Mouse (Mus musculus) gastrocnemius, postnatal 14 days (tissue): ENCODE results near the gene Ubald1. TPM values are rescaled to one million over a fixed set of nuclear protein-coding genes. Genes with fewer than 3 reads are reported as not detected.
A peak's percentile ranks its signal among the peaks of the same experiment; 100 is the strongest.

Experiments
- DNase-seq: peaks from one replicate; pipeline ENCODE4 v3.0.0; 2021; ENCODE audit warnings: mixed read lengths
- intact Hi-C: fragments of 180-260 bp; cut with DNase I; formaldehyde crosslinking; loops from one replicate; pipeline ENCODE4 v1.15.1; 2025; ENCODE audit warnings: low total_unique reads
- total RNA-seq, 2 experiments: library from RNA; stranded (reverse); gene quantifications; 2 replicates each; pipeline ENCODE4 v1.2.3; 2021

The Ubald1 gene
- total RNA-seq, 2 experiments from 2014 or later, result 25.2 to 26.1 TPM

DNA sequence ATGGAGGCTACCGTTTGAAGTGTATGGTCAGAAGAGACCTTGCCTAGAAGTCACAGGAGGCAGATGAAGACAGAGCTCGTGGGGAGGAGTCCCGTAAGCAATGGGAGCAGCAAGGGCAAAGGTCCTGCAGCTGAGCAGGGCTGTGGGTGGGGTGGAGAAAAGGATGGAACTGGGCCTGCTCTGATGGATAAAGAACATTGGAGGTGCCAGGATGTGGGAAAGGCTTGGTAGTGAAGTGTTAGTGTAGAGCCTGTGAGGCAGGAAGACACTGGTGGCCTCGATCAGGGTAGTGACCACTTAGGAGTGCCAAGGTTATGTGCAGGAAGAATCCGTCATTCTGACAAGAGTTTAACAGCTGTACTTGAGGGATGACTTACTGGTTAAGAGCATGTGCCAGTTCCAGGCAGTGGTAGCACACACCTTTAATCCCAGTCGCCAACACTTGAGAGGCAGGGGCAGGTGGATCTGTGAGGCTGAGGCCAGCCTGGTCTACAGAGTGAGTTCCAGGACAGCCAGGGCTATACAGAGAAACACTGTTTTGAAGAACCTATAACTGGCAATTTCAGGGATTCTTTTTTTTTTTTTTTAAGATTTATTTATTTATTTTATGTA, 23.5 kb upstream of the Ubald1 start:
- no peak for DNase-seq
- intact Hi-C loops, result no loop called here

DNA sequence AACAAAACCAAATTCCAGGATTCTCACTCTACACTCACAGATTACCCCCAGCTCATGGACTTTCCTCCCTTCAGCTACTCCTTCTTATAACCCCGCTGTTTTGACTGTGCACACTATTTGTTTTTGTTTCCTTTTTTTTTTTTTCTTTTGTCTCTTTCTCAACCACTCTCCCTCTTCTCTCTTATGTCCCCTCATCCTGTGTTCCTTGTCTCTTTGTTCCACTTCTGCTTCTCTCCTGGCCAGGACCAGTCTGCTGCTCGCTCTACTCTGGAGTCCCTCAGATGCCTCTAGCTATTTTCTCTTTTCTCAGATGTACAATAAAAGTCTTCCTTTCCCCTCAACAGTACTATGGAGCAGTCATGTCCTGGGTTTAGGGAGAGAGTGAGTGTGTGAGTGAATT, 22.3 kb upstream of the Ubald1 start:
- intact Hi-C loops, result no loop called here
- DNase-seq, result no peak

DNA sequence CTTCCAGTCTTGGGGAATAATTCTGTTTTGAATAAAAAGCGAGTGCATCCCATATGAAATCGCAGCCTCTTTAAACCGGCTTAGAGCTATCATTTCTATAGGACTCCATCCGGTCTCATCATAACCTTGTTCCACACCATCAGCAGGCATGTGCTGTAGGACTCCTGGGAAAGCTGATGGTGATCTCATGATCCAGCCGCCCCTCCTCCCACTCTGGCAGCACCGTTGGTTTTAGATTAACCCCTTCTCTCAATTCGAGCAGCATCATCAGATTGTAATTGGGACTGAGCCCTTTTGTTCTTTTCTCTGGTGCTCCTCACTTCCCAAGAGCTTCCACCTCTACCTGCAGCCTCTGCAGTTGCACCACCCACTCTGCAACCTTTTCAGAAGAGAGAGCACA, 21.1 kb upstream of the Ubald1 start:
- DNase-seq, result no peak
- intact Hi-C loops, result no loop called here

DNA sequence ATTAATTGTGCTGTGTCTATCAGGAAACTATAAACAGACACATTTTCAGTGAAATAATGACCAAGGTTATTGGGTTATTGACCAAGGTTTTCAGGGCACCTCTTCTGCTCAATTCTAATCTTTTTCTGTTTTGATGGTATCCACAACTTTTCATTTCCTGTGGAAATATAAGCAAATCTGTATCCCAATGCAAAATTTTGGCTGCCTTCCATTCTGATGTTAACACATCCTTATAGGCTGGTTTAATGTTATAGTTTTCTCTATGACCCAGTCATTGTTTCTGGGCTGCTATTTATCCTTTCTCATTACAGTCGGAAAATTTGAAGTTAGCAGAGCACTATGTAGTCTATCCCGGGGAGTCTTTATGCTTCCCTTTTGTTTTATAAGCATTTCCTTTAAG, 19.6 kb upstream of the Ubald1 start:
- intact Hi-C loops, result no loop called here
- DNase-seq, result no peak

DNA sequence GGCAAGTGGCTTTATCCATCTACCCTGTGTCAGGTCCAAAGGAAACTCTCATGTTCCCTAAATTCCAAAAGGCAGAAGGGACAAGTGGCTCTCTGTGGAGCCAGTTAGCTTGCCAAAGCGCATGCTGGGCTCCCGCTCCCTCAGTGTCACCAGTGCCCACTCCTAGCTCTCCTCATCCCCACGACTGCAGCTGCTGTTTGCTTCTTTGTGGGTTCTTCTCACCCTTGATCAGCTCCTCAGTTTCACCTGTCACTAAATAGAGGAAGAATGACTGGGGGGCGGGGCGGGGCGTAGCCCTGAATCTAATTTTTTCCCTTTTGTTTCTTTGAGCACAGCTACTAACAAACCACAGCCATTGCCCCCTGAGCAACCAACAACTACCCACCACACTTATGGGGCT, 18.8 kb upstream of the Ubald1 start:
- DNase-seq, result no peak
- intact Hi-C loops, result no loop called here

DNA sequence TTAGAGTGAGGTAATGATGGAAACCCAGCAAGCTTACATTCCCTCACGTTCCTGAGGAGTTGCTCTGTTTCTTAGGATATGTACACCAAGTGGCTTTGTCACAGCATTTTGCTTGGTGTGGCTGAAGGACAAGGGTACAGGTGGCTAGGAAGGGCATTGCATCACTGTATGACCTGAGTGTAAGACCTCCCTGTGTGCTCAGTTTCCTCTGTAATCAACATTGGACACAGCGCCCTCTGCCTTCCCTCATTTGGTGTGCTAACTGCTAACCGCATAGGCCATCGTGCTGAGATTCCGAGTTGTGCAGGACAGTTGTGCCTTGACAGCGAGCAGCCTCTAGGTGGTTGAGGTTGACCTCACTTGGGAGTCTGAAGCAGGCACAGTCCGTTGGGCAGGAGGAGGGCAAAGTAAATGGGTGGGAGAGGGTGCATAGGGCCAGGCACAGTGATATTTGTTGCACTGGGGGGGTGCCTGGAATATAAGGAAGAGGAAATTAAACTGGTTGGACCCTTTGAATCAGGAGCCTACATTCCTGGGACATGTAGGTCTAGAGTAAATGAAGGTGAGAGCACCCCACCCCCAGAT, 17.1 kb upstream of the Ubald1 start:
- intact Hi-C loops, result no loop called here
- DNase-seq, result no peak

DNA sequence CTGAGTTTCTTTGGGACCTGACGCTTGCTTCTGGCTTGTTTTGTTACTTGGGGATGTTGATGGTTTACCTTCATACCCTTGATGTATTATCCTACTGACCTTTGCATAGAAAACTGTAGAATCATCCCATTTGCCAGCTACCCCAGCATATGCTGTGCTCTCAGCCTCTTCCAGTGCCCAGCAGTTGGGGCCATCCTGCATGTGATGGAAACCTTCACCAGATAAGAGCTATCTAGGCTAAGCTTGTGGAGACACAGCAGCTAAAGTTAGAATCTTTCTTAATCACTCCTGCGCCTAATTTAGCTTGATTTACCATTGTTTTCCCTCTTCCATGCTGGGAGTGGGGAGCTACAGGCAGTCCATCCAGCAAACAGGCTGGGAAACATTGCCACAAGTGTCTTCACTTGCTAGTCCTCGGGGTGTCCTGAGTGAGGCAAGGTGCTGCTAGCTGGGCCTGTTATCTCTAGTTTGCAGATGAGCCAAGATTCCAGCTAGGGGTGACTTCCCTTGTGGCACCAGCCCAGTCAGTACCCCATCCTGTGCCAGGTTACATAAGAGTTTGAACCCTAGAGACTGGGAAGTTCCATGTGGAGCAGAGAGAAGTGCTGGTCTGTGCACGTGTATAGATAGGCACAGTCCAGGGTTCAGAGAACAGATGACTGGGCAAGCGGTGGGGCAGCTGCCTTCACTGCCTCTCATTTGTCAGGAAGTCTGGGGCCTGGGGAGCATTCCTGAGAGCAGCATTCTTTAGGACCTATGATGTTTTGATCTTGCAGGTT, 16.3 kb upstream of the Ubald1 start:
- intact Hi-C loops, result no loop called here
- DNase-seq, result no peak

DNA sequence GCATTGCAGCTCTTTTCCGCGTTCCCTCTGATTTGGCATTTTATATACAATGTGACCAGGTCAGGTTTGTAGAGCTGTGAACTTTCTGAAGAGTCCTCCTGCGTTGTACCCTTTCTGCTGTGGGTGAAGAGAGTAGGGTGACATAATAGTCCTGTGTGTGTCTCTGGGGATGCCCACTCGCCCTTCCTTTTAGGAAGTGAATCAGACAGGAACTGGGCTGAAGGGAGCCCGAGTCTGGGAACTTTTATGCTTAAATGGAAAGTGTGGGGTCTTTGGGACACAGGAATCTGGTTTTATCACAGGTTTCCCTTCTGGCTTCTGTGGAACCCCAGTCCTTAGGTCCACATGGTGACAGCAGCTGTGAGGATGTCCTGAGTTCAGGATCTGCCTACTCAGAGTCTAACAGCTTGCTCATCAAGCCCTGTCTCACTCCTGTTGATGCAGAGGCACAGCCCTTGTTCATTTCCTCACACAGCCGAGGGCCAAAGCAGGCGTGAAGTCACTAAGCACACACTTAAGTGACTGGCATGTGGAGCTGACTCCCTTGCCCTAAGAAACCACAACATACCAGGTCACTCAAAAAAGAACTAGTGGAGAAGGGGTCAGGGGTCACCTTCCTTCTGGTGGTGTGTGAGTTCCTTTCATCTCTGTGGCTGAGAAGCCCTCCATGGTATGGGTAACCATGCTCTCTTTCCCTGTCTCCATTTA, 14.2 kb upstream of the Ubald1 start:
- intact Hi-C loops, result no loop called here
- no peak for DNase-seq

DNA sequence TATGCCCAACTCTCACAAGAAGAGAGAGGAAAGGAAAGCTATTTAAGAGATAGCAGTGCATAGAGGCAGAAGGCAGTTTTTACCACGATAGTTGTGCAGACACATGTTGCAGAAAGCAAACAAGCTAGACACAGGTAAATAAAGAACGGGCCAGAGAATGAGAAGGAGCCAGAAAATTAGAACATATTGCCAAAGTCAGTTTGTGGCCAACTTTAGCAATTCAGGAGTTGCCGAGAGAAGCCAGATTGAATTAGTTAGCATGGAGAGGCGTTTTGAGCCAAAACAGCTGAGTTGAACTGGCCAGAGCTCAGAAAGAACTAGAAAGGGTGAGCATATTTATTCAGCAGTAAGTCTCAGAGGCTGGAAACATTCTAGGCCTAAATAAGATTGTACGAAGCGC, 12.1 kb upstream of the Ubald1 start:
- no peak for DNase-seq
- intact Hi-C loops, result no loop called here

DNA sequence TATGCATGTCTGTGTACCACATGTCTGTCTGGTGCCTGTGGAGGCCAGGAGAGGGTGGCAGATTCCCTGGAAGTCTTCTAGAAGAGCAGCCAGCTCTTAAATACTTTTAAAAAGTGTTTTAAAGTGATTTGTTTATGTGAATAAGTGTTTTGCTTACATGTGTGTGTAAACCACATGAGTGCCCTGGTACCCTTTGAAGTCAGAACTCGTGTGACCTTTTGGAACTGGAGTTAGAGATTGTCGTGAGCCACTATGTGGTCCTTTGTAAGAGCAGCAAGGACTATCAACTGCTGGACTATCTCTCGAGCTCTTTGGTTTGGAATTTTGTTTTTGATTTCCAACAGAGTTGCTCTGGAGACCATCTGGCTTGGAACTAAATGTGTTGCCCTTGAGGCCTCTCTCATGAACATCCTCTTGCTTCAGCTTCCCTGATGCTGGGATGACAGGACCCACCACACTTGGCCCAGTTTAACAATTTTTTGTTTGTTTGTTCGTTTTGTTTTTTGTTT, 10.1 kb upstream of the Ubald1 start:
- intact Hi-C loops, result no loop called here
- no peak for DNase-seq

DNA sequence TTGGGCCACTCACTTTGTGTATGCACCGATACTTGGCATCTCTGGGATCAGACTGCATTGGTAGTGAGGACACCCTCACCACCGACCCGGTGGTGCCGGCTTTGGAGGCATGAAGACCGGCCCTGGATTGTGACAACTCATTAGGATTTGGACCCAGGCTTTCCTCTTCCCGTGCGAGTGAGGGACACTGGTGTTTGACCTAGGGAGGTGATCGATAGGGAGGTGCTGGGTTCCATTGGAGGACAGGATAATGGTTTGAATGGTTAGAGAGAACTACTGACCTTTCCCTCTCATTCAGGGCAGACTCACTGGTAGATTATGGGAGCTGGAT, 6.5 kb upstream of the Ubald1 start:
- no peak for DNase-seq
- intact Hi-C loops, result no loop called here

DNA sequence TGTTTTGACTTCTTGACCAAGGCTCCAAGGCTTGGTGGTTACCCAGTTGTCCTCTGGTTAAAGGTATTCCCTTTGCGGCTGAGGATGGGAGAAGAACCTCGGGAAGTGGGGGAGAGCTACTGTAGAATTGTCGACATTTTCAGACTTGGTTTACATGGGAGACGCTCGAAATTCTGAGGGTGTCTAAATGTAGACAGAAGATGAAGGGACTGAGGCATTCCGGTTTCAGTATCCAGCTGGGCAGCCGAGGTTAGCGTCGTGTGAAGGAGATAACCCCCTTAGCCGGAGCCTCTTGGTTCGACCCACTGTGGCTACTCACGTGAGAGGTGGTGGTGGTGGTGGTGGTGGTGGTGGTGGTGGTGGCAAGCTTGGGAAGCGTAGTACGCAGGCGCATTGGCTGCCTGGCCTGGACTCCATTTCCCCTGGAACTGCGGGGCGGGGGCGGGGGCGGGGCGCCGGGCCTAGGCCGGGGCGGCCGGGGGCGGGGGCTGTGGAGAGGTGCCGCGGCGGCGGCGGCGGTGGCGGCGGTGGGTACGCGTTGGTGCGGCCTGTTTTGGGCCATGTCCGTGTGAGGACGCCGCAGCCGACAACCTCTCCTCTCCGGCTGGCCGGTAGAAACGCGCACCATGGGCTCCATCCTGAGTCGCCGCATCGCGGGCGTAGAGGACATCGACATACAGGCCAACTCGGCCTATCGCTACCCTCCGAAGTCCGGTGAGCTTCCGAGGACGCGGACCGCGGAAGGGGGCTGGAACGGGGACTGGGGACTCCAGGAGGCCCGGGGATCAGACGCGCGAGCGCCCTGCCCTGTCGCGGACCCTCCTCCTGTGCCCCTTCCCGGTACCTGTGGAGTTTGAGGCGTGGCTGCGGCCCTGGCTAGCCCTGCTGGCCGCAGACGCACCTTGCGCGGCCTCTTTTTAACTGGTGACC, 5.9 kb upstream of the Ubald1 start, which contains the start of gene Mgrn1:
Mgrn1 (plus strand) TSS at position 490 of the 930 bp plus-strand sequence.
- peak; percentile 89 for DNase-seq
- intact Hi-C loops, result no loop called here

DNA sequence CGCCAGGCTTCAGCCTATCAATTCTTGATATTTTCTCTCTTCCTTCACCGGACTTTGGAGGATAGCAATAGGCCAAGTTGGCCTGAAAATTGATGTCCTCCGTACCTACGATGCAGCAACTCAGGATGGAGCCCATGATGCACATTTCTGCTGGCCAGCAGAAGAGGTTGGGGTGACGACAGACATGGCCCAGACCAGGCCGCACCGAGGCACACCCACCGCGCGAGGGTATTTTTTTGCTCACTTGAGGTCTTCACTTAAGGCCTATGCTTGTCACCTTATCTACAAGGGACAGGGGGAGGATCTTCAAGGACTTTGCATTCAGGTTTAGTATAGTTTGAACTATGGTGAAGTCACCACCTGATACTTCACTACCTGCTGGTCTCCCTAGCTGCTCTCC, 4.8 kb upstream of the Ubald1 start:
- no peak for DNase-seq
- intact Hi-C loops, result no loop called here

DNA sequence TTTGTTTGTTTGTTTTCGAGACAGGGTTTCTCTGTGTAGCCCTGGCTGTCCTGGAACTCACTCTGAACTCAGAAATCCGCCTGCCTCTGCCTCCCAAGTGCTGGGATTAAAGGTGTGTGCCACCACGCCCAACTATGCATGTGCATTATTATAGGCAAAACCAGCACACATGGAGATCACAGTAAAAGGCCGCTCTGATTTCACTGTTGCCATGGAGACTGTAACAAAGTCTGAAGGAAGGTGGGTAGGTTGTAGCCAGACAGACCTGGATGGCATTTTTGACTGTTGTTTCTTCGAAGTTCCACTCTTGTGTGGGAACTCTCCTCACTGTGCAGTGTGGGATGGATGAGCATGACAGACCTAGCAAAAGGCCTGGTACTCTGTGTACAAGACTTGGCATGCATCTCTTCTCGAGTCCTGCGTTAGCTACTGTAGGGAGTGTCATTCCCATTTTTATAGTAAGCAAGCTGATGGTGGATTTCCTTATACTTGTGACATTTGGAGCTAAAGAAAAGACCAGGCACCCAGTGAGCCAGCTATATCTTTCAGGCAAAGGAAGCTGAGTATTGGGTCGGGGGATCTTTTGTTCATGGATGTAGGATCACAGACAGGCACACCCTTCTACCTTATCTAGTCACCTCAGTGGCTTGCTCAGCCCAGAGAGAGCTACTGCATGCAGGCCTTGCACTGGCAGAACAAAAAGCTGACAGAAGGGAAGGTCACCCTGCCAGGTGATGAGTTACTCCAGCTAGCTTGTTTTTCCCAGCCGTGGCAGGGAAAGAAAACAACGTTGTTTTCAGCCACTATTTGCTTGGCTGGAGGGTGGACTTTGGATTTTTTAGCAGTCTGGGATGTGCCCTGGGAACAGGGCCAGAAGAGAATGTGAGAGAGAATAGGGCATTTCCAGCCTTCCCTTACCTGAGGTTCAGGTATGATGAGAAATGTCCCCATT, 1.6 kb upstream of the Ubald1 start:
- no peak for DNase-seq
- intact Hi-C loops, result no loop called here

DNA sequence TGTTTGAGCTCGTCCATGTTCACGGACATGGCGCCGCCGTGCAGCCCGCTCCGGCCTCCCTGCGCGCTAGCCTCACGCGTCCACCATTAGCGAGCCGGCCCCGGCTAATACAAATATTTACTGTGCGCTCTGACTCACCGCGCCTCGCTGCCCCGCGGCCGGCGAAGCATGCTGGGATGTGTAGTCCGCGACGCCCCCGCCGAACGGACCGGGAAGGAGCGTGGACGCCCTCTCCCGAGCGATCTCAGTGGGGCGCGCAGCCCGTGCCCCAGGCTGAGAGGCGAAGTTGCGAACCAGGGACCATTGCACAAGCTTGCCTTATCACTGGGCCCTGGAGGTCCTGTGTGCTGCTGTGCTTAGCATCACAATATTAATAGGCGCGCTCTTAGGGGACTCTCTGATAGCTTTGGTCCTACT, 399 bp downstream of the Ubald1 start:
- DNase-seq, result peak; percentile 92
- intact Hi-C loops, result loop anchor here (5.0 kb wide), 1 partner anchor 33 kb away; no protein-coding TSS in a partner anchor

DNA sequence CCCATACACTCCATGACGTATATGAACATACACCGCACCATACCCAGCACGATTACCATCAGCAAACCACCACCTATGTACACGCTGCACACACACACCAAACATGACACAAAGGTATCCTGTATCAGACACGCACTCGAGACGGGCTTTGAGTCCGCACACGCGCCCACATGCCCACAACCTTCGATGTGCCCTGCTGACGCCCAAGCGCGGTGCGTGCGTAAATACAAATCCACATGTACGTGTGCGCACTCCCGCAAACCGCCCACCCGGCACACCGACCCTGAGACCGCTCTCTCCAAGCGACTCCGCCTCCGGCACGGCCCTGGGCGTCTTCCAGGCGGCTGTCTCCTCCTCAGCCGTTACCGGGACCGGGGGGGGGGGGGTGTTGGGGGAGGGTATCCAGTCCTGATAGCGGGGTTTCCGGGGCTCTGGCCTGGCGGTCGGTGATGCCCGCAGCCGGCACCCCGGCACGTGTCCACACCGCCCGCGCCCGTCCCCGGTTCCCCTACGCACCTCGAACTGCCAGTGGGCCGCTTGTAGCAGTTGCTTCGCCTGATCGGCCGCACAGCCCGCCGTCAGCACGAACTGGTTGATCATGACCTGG, 911 bp downstream of the Ubald1 start:
- intact Hi-C loops, result loop anchor here (5.0 kb wide), 1 partner anchor 33 kb away; no protein-coding TSS in a partner anchor
- DNase-seq, result peak; percentile 59

DNA sequence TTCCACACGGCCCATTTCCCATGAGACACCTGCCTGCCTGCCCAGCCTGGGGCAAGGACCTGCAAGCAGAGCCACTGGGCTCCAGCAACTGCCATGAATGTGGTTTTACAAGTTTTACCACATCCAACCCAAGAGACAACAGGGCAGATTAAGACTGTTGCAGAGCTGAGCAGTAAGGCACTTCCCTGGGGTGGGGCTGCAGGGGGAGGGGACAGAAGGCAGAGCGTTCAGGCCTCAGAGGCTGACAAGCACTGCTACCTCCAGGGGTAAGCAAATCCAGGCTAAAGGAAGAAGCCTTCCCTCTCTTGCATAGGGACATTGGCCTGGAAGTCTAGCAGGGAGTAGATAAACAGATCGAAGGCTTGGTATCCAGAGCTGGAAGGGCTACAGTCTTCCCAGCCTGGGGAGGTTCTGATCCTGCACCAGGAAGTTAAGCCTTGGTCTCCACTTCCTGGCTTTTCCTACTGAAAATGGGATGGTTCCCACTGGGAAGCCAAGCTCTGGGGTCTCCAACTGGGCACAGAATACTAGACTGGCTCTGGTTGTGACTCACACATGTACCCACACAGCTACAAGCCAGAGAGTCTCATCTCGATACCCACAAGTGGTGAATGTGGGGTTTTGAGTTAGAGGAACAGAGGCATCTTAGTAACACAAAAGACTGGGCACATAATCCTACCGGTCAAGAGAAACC, 1.8 kb downstream of the Ubald1 start:
- no peak for DNase-seq
- intact Hi-C loops, result loop anchor here (5.0 kb wide), 1 partner anchor 34 kb away; no protein-coding TSS in a partner anchor
